Mouse (Mus musculus) hindbrain, embryonic 14.5 days (tissue): ENCODE measurements around the gene Fcho1. TPM values are rescaled to one million over a fixed set of nuclear protein-coding genes. Genes with fewer than 3 reads are reported as not detected.
"Not testable (repeated sequence)": the region's sequence is repeated elsewhere in the genome, so short reads cannot be mapped to it uniquely, and the experiment has no call there.

Experiments used
- ATAC-seq: fragments of 200-750 bp; cut with Nextera tagmentation; 2 replicates; pipeline ENCODE4 v1.8.0; 2017; ENCODE audit warnings: moderate number of reproducible peaks, mild to moderate bottlenecking, moderate TSS enrichment, moderate library complexity; ENCODE audit not compliant: low FRiP score
- DNase-seq: peaks from one replicate; pipeline ENCODE4 v3.0.0-alpha.2; 2015; ENCODE audit warnings: low spot score
- H3K27ac ChIP-seq: fragments of 300-500 bp; sonication (generic); 2 replicates; pipeline ENCODE4 v1.5.1; 2014; ENCODE audit warnings: mild to moderate bottlenecking, moderate library complexity
- H3K27me3 ChIP-seq: fragments of 300-500 bp; sonication (generic); 2 replicates; pipeline ENCODE4 v1.6.1; 2014; ENCODE audit warnings: mild to moderate bottlenecking, low read length, mixed read lengths; ENCODE audit not compliant: control insufficient read depth, insufficient read depth
- H3K36me3 ChIP-seq: fragments of 300-500 bp; sonication (generic); replicated peaks from 2 replicates; pipeline ENCODE4 v1.6.1; 2014; ENCODE audit not compliant: control insufficient read depth, insufficient read depth
- H3K4me1 ChIP-seq: fragments of 300-500 bp; sonication (generic); replicated peaks from 2 replicates; pipeline ENCODE4 v1.6.1; 2014; ENCODE audit warnings: antibody characterized with exemption, low read length, mixed read lengths; ENCODE audit not compliant: control insufficient read depth, insufficient read depth
- H3K4me2 ChIP-seq: fragments of 300-500 bp; sonication (generic); replicated peaks from 2 replicates; pipeline ENCODE4 v1.6.1; 2014; ENCODE audit warnings: mild to moderate bottlenecking, moderate library complexity
- H3K4me3 ChIP-seq: fragments of 300-500 bp; sonication (generic); replicated peaks from 2 replicates; pipeline ENCODE4 v1.5.1; 2014; ENCODE audit warnings: mild to moderate bottlenecking, low read length
- H3K9ac ChIP-seq: fragments of 300-500 bp; sonication (generic); 2 replicates; pipeline ENCODE4 v1.6.1; 2014
- H3K9me3 ChIP-seq: fragments of 300-500 bp; sonication (generic); 2 replicates; pipeline ENCODE4 v1.6.1; 2016; ENCODE audit warnings: low read length; ENCODE audit not compliant: control insufficient read depth
- WGBS: fragments of 180-500 bp; shearing (Covaris S2); extraction: QIAGEN DNeasy Blood & Tissue Kit; methylation state at CpG from one replicate; pipeline ENCODE4 v1.1.7; 2014; 5-methylcytosine and 5-hydroxymethylcytosine counted together
- polyA plus RNA-seq: library from polyadenylated mRNA; unstranded; fragments of >200 nt; fragmentation: Nextera tagmentation; extraction: Ambion mirVana; gene quantifications from 2 replicates; pipeline ENCODE4 v1.2.1, GENCODE M21; 2014

The Fcho1 gene
- polyA plus RNA-seq, 1 experiment from 2014 or later = 57.3 TPM

DNA sequence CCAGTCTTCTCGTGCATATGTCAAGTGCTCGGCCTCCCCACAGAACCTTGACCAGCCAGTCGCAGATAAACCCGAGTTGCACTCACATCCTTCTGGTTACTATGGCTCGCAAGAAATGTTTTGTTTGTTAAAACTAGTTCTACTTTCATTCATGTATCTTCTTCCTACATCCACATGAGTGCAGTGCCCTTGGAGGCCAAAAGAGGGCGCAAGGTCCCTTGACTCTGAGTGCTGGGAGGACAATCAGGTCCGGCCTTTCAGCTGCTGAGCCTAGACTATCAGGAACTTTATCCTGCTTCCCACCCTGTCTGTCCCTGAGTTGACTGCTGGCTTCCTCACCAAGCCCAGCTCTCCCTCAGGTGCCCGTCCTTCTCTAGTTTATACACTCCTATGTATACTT is 17.6 kb downstream of the Fcho1 start:
- H3K4me3 ChIP-seq = no peak overlapping the region
- WGBS = 42% methylated on average over 8 of the region's 8 CpGs
- DNase-seq = peak; percentile 62
- H3K4me1 ChIP-seq = 0 out of 2 replicates have a peak, but pooled peaks cover 9% of the 10 kb centered on the region
- H3K9ac ChIP-seq = no peak overlapping the region
- ATAC-seq = no peak
- H3K36me3 ChIP-seq = peaks cover 19% of the 10 kb centered on the region
- H3K27ac ChIP-seq = no peak overlapping the region
- peaks cover 20% of the 10 kb centered on the region for H3K27me3 ChIP-seq
- H3K9me3 ChIP-seq = no peaks in the 10 kb centered on the region
- H3K4me2 ChIP-seq = no peak overlapping the region

DNA sequence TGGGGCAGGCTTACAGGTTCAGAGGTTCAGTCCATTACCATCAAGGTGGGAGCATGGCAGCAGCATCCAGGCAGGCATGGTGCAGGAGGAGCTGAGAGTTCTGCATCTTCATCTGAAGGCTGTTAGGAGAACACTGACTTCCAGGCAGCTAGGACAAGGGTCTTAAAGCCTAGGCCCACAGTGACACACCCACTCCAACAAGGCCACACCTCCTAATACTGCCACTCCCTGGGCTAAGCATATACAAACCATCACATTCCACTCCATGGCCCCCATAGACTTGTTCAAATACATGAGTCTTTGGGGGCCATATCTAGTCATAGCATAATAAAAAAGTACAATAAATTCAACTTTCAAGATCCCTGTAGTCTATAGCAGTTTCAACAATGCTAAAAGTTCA is 22.1 kb downstream of the Fcho1 start:
- not testable (repeated sequence) for H3K4me1 ChIP-seq, H3K4me2 ChIP-seq, H3K4me3 ChIP-seq, H3K27ac ChIP-seq, H3K9me3 ChIP-seq, DNase-seq, ATAC-seq, H3K9ac ChIP-seq, H3K36me3 ChIP-seq
- peaks cover 50% of the 10 kb centered on the region for H3K27me3 ChIP-seq

DNA sequence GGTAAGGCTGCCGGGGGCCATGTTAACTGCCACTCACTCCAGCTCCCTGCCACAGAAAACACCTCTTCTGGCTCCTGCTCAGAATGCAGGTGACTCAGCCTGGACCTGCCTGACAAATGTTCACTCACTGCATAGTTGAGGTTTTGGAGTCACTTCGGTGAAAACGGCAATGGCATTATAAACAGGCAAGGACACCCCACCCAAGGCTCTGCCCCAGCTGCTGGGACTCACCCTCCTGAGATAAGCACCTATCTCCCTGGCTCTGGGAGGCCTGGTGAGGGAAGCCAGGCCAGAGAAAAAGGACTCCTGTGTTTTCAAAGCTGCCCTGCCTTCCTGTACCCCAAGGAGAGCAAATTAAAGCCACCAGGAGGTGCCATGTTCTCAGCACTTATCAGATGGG is 22.6 kb downstream of the Fcho1 start:
- Histone ChIP-seq H3K4me2 (no peak overlapping the region), H3K27ac (no peak overlapping the region), H3K4me3 (no peak overlapping the region), H3K27me3 (peaks cover 52% of the 10 kb centered on the region), H3K9ac (no peak overlapping the region), H3K36me3 (no peaks in the 10 kb centered on the region; the same call in 1 of the 2 replicates), H3K9me3 (no peaks in the 10 kb centered on the region), H3K4me1 (no peaks in the 10 kb centered on the region)
- 87% methylated on average over 3 of the region's 3 CpGs for WGBS
- ATAC-seq (no peak), DNase-seq (no peak)

DNA sequence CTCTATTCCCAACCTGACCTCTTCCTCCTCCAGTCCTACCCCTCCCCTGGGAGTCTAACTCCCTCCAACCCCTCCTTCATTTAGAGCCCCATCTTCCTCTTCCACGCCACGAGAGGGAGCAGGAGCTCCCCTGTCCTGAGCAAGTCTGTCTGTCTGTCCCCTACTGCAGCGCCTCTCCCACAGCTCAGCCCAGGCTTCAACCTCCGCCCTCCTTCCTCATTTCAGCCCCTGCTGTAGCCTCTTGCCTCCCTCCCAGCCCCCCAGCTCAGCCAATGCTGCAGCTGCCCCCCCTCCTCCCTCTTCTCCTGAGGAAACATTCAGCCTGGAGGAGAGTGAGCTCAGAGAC is 23.5 kb downstream of the Fcho1 start:
- Histone ChIP-seq H3K36me3 (no peaks in the 10 kb centered on the region), H3K27ac (no peak overlapping the region), H3K4me2 (no peak overlapping the region), H3K4me1 (no peaks in the 10 kb centered on the region), H3K9me3 (no peaks in the 10 kb centered on the region), H3K27me3 (peaks cover 52% of the 10 kb centered on the region), H3K9ac (no peak overlapping the region), H3K4me3 (no peak overlapping the region)
- DNase-seq (no peak), ATAC-seq (no peak)
- whole genome bisulfite sequencing = 31% methylated on average over 4 of the region's 4 CpGs

DNA sequence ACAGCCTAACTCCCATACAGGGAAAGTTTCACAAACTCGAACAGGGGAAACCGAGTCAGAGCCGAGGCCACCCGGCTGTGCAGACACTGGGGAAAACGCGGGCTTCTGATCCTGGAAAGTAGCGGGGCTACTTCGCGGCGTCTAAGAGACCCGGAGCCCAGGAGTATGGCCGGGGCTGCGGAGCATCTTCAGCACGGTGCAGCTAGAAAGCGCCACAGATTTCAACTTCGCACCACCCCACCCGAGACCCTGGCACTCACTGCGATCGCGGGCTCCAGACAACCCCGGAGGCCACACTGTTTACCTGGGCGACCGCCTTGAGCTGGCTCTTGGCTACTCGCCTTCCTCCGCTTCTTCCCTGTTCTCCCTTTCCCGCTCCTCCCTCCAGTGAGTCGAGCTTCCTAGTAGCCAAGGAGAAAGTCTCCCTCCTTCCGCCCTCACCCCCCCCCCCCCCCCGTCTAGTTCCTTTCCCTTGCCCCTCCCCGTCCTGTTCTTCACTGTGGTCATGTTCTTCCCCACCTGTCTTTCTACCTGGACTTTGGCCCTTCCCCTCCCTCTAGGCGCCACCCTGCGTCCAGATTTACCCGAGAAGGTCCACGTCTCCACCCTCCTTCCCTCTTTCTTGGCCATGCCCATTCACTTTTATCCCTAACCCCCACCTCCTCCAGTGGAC is 24.0 kb downstream of the Fcho1 start, which contains the start of gene B3gnt3:
B3gnt3 (minus strand) TSS at position 376 of the 673 bp plus-strand sequence.
- Histone ChIP-seq H3K27me3 (peaks cover 57% of the 10 kb centered on the region), H3K4me3 (peak within 1 kb of the TSS; percentile 4; the same call in 1 of the 2 replicates), H3K4me2 (peak within 1 kb of the TSS; percentile 15), H3K9ac (no peak within 1 kb of the TSS), H3K4me1 (no peaks in the 10 kb centered on the region), H3K36me3 (no peaks in the 10 kb centered on the region), H3K27ac (no peak within 1 kb of the TSS), H3K9me3 (no peaks in the 10 kb centered on the region)
- DNase-seq = no peak
- 20% methylated on average over 33 of the region's 34 CpGs for WGBS
- ATAC-seq = no peak

DNA sequence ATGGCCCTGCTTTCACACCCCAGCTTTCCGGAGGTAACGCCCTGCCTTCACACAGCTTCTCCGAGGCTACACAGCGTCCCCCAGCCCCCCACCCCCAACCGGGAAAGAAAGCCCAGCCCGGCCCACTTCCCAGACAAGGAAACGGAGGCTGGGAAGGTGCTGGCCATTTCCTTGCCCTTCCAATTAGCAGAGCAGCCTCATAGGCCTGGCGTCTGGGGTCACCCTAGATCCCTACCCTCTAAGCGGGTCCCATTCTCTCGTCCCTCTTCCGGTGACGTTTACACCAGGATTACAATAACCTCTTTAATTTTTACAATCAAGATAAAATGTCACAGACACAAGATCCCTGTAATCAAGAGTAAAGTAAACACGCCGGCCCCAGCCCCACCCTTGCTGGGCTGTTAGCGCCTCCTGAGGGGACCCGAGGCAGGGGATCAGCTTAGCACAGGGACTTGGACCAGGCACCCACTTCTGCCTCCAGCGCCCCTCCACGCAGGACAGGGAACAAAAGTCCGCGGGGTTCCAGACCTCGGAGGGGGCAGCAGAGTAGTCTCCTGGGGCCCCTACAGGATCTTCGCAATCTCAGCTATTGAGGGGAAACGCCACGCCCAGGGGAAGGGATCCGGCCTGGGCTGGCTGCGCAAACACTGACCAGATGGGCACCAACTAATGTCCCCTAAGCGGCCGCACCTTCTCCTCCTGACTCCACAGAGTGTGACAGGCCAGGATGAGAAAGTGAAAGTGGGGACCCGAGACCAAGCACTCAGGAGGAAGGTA is 24.8 kb downstream of the Fcho1 start:
- 12% methylated on average over 29 of the region's 29 CpGs for WGBS
- DNase-seq (no peak), ATAC-seq (no peak)
- Histone ChIP-seq H3K27ac (no peak overlapping the region), H3K9ac (no peak overlapping the region), H3K4me3 (peak overlapping the region; percentile 4; the same call in 1 of the 2 replicates), H3K9me3 (no peaks in the 10 kb centered on the region), H3K27me3 (peaks cover 61% of the 10 kb centered on the region), H3K4me2 (peak overlapping the region; percentile 15), H3K4me1 (no peaks in the 10 kb centered on the region), H3K36me3 (no peaks in the 10 kb centered on the region)

DNA sequence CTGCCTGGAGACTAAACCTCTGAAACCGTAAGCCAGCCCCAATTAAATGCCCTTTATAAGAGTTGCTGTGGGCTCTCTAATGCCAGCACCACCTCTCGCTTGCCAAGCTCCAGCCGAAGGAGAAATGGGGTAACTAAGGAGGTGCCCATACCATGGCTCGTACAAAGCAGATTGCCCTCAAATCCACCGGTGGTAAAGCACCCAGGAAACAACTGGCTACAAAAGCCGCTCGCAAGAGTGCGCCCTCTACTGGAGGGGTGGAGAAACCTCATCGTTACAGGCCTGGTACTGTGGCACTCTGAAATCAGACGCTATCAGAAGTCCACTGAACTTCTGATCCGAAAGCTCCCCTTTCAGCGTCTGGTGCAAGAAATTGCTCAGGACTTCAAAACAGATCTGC is 30.1 kb downstream of the Fcho1 start:
- H3K27me3 ChIP-seq = peaks cover 81% of the 10 kb centered on the region
- not testable (repeated sequence) for H3K4me3 ChIP-seq, H3K9me3 ChIP-seq, H3K36me3 ChIP-seq, H3K27ac ChIP-seq, H3K4me2 ChIP-seq, DNase-seq, H3K4me1 ChIP-seq, ATAC-seq, H3K9ac ChIP-seq
- 62% methylated on average over 12 of the region's 12 CpGs for whole genome bisulfite sequencing

DNA sequence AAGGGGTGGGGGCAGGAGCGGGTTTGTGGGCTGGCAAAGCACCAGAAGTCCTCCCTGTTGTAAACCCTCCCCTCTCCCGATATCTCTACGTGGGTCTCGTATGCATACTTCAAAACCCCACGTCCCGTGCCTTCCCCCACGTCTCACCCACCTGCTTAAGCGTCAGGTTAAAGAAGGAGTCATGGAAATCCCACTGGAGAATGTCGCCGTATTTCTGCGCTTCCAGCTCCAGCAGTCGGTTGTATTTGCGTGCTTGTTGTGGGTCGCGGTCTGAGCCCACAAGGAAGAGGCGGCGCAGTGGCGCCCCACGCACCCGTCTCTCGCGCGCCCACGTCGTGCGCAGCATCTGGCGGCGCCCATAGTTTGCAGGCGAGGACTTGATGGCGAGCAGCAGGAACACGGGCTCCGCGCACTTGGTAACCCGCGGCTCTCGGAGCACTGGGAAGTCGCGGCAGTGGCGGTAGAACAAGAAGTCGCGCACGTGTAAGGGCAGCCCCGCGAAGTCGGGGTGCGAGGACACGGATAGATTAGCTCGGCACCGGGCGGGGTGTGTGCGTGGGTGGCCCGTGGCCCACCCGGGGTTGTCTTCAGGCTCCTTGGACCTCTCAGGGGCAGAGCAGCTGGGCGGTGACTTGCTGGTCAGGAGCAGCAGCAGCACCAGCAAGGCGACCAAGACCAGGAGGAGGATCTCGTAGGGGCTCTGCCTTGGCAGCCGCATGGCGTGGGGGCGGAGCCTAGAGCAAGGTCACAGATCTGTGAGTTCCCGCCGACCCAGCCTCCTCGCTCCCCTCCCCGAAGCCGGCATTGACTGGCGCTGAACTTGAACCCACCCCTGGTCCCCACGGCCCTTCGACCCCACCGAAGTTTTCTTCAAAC is 32.1 kb downstream of the Fcho1 start:
- DNase-seq (no peak), ATAC-seq (0 out of 2 replicates have a peak, but pooled peaks have one; percentile 26)
- Histone ChIP-seq H3K4me2 (peak overlapping the region; percentile 39), H3K9ac (peak overlapping the region; percentile 4; the same call in 1 of the 2 replicates), H3K9me3 (no peaks in the 10 kb centered on the region), H3K36me3 (no peaks in the 10 kb centered on the region), H3K4me1 (no peaks in the 10 kb centered on the region; the same call in 1 of the 2 replicates), H3K4me3 (peak overlapping the region; percentile 17), H3K27me3 (peaks cover 84% of the 10 kb centered on the region), H3K27ac (no peak overlapping the region)
- WGBS = 9% methylated on average over 68 of the region's 68 CpGs

DNA sequence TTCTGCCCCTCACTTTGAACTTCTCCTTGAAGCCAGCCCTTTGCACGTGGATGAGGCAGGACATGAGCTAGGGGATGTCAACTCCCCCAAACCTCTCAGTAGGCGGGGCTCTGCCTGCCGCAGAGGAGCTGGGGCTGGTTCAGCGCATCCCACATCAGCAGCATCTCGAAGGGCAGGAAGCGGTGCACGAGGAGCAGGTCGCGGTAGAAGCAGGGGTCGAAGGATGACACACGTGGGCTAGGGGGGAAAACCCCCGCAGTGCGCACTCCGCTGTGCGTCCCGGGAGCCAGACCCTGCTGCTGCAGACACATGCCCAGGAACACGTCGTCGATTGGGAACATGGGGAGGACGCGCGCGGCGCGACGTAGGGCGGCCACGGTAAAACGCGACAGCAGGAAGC is 33.0 kb downstream of the Fcho1 start:
- Histone ChIP-seq H3K9ac (no peak overlapping the region), H3K4me1 (no peaks in the 10 kb centered on the region; the same call in 1 of the 2 replicates), H3K27me3 (peaks cover 91% of the 10 kb centered on the region), H3K27ac (no peak overlapping the region), H3K9me3 (no peaks in the 10 kb centered on the region), H3K4me2 (peak overlapping the region; percentile 19), H3K4me3 (peak overlapping the region; percentile 17; the same call in 1 of the 2 replicates), H3K36me3 (no peaks in the 10 kb centered on the region)
- WGBS = 4% methylated on average over 30 of the region's 30 CpGs
- DNase-seq (no peak), ATAC-seq (no peak)
